Mouse (Mus musculus) adipocyte (in vitro differentiated cells): Measurements from ENCODE around the gene Crybb1.

Experiments used
- DNase-seq: peaks from one replicate; pipeline ENCODE4 v3.0.0-alpha.2; 2016; ENCODE audit warnings: low spot score

The Crybb1 gene

GRCm38 (mm10) chr5:112286608-112286983, 31.0 kb downstream of the Crybb1 start:
- no peak for DNase-seq

- DNase-seq, result no peak
Measured at GRCm38 (mm10) chr5:112286984-112287641, 31.5 kb downstream of the Crybb1 start.

GRCm38 (mm10) chr5:112287652-112288051, 32.0 kb downstream of the Crybb1 start:
- DNase-seq, result no peak

- no peak for DNase-seq
Measured at GRCm38 (mm10) chr5:112288193-112289141, 32.9 kb downstream of the Crybb1 start.

GRCm38 (mm10) chr5:112289236-112289635, 33.6 kb downstream of the Crybb1 start:
- DNase-seq, result no peak

GRCm38 (mm10) chr5:112289819-112290535, 34.4 kb downstream of the Crybb1 start:
- DNase-seq, result peak; percentile 40

GRCm38 (mm10) chr5:112290536-112290880, 34.9 kb downstream of the Crybb1 start:
- no peak for DNase-seq

GRCm38 (mm10) chr5:112291866-112292265, 36.3 kb downstream of the Crybb1 start:
- DNase-seq, result no peak

- no peak for DNase-seq
Measured at GRCm38 (mm10) chr5:112292343-112292980, 36.8 kb downstream of the Crybb1 start.

GRCm38 (mm10) chr5:112293800-112294199, 38.2 kb downstream of the Crybb1 start:
- no peak for DNase-seq

GRCm38 (mm10) chr5:112294696-112295095, 39.1 kb downstream of the Crybb1 start:
- DNase-seq, result no peak

GRCm38 (mm10) chr5:112295162-112295561, 39.5 kb downstream of the Crybb1 start:
- DNase-seq, result no peak

- no peak for DNase-seq
Measured at GRCm38 (mm10) chr5:112295564-112295963, 39.9 kb downstream of the Crybb1 start.

GRCm38 (mm10) chr5:112296404-112297181, 41.0 kb downstream of the Crybb1 start:
- no peak for DNase-seq

- no peak for DNase-seq
Measured at GRCm38 (mm10) chr5:112297257-112297656, 41.6 kb downstream of the Crybb1 start.

- DNase-seq, result peak; percentile 62
Measured at GRCm38 (mm10) chr5:112298226-112298988, 42.8 kb downstream of the Crybb1 start.

GRCm38 (mm10) chr5:112299399-112299798, 43.8 kb downstream of the Crybb1 start:
- no peak for DNase-seq

GRCm38 (mm10) chr5:112300112-112300511, 44.5 kb downstream of the Crybb1 start:
- DNase-seq, result no peak

- DNase-seq, result no peak
Measured at GRCm38 (mm10) chr5:112300721-112301308, 45.2 kb downstream of the Crybb1 start.

GRCm38 (mm10) chr5:112301694-112302093, 46.1 kb downstream of the Crybb1 start:
- no peak for DNase-seq
